Mouse (Mus musculus) hematopoietic stem cell, adult 5-6 weeks (primary cell): ENCODE results near the gene Kpna6. TPM values are rescaled to one million over a fixed set of nuclear protein-coding genes. Genes with fewer than 3 reads are reported as not detected.
A peak's percentile ranks its signal among the peaks of the same experiment; 100 is the strongest.
"Not testable (repeated sequence)": the region's sequence is repeated elsewhere in the genome, so short reads cannot be mapped to it uniquely, and the experiment has no call there.

Experiments used
- ATAC-seq, 2 experiments: fragments of 125-278 bp in 1 of 2; replicated peaks in 1 of 2; 2 replicates each; pipeline ENCODE4 v1.8.0; 2016 to 2017; ENCODE audit warnings: inconsistent platforms in 2 of 2, mild to moderate bottlenecking in 2 of 2, moderate number of reproducible peaks in 2 of 2, low read depth in 1 of 2, moderate TSS enrichment in 1 of 2; ENCODE audit not compliant: low FRiP score in 2 of 2, poor library complexity in 2 of 2, severe bottlenecking in 2 of 2, insufficient read depth in 1 of 2, low TSS enrichment in 1 of 2
- total RNA-seq: library from RNA; stranded (forward); fragments of 172-1452, 232-1000 nt; gene quantifications from 2 replicates; pipeline ENCODE4 v1.2.3, GENCODE M21; 2017

The Kpna6 gene
- 16.0 and 22.8 TPM in 2 replicates for total RNA-seq

DNA sequence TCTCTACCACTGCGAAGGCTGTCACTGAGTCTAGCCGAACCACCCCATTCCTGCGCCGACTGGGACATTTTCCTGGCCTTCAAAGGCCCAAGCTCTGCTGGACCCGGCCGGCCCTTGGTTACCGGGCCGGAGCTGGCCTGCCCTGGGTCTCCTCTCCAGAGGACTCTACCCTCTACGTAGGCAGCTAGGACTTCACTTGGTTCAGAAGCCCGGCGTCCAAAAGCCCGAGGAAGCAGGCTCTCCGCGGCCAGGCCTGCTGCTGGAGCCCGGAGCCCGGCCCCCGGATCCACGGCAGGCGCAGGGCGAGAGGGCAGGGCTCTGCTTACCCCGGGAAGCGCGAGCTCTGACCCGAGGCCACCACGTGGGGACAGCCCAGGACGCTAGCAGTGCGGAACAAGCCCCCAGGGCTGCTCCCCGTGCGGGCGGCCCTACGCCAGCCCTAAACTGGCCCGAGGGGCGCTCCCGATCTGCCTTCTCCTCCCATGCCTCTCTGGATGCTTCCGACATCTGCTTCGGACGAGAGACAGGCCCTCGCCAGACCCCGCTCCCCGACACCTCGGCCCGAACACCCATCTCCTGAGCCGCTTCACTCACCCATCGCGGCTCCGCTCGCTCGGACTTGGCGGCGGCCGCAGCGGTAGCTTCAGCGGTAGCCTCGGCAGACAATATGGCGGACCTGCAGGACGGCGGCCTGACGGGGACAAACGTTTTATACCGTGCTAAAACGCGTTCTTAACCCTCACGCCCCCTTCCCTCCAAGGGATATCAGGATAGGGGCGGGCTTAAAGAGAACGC lies at the start of gene Kpna6:
TSS of gene Kpna6 (minus strand) at position 685 of the 795 bp plus-strand sequence.
- ATAC-seq: peak; percentile 91 to 96

DNA sequence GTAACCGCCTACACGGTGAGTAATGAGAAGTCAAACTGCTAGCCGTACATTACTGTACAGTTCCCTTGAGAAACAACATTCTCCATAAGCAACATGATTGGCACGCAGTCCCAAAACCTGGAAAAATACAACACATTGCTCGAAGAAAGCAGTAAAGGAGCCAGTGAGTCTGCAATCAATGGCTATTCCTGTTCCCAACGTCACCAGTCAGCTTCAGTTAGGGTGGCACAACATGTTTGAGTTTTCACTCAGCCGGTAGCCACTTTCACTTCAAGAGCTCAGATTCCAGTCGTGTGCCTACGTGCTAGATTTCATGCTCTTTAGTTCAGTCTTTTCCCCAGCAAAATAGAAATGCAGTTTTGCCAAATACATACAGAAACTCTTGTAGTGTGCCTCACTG lies 43.7 kb upstream of the Kpna6 start:
- ATAC-seq: no peak

DNA sequence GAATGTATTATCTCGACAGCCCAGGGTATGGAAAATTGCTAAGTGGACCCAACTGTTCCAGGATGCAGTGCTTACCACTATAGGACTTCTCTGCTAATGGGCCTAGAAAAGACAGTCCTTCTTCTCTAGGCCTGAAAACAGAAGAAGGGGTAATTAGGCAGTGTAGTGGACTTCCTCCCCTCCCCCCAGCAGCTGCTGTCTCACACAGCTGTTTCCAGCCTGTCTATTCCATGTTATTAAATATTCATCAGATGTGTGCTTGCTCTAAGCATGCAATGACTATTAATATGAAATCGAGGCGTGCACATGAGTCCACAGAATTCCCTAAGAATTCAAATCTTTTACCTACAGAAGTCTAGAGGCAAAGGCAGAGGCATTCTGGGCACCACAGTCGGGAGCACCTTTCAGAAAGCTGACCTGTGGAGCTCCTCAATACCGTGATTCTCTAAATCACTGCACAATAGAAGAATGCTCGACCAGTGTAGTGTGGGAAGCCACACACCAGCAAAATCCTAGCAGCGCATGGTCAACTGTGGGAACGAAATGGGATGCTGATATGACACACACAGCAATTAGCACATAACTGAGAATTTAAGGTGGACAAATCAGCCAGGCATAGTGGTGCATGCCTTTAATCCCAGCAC lies 37.0 kb upstream of the Kpna6 start:
- ATAC-seq: no peak

DNA sequence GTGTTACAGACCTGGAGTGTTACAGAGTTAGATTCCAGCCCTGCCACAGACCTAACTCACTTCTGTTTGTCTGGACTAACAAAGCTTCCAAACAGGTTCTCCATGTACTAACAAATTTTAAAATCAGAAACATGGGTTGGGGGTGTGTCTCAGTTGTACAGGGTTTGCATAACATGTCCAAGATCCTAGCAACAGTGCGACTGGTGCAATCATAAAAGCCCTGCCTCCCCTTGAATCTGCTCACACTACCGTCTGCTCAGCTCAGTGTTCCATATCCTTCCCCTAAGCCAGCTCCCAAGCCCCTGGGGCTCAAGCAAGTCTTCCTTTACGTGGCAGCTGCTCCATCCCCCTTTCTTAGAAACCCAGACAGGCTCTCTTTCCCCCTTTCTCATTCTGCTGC lies 34.2 kb upstream of the Kpna6 start:
- no peak for ATAC-seq

DNA sequence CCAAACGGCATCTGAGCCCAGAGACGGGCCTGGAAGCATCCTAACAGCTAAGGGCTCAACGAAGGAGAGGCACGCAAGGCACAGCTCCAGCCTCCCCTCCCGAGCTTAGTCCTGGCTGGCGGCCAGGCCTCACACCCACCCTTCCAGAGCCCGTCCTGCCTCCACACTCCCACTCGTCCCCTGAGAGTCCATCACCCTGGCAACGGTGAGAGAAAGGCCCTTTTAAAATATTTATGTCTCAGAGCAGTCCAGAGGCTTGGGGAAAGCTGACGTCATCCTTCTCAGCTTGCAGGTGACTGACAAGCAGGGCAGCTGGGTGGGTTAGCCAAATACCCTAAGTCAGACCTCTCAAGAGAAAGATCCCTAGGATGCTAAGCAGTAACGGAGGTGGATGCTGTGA lies 29.9 kb upstream of the Kpna6 start:
- no peak for ATAC-seq

DNA sequence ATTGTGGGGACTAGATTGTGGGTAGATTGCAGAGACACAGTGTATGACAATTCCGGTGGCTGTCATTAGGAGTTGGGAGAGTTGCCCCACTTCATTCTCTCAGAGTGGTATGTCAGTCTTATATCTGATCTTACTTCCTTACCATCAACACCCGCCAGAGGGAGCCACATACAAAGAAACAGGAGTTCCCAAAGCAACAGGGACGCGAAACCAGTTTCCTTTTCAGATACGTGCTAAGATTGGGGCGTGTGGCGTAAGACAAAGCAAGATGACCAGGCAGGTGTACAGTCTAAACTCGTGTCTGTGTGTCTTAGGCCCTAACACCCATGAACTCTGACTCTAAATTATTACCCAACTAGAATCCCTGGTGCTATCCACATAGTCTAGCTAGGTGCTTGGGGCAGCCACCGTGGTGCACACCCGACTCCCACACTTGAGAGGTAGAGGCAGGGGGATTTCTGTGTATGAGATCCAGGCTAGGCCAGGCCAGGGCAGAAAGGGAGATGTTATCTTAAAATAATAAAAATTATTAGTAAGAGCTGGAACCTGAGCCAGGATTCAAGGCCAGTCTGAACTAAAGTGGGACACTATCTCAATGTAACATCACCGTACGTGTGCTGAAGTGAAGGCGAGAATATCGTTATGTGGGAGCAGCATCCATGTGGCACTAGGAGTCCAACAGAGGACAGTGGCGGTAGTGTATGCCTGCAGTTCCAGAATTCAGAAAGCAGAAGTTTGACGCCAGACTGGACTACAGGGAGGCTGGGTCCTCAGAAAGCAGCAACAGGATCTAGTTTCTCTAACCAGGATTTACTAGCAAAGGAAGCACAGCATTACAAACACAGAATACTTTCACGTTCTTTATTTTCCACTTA lies 29.2 kb upstream of the Kpna6 start:
- ATAC-seq: peak; percentile 69 to 83

DNA sequence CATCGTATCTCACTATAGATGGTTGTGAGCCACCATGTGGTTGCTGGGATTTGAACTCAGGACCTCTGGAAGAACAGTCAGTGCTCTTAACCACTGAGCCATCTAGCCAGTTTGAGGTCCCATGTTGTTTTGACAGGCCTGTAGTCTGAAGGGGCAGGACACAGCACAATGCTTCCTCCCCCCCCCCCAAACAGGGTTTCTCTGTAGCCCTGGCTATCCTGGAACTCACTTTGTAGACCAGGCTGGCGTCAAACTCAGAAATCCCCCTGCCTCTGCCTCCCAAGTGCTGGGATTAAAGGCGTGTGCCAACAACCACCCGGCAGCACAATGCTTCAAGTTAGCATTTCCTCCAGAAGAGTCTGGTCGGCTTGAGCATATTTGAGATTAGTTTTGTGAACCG lies 28.1 kb upstream of the Kpna6 start:
- ATAC-seq: not testable (repeated sequence)

DNA sequence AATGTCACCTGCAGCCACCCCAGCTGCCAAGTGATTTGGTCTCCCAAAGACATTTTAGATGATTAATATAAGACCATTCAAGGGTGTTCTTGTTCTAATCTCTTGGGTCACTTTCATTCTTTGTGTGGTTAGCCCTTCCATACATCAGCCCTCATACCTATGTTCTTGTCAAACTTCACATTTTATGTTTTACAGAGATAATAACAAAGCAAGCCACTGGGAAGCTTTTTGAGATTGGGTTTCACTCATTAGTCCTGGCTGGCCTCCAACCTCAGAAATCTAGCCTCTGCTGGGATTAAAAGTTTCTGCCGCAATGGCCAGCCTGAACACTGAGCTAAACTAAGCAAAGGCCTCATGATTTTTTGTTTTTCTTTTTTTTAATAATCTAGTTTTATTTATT lies 27.6 kb upstream of the Kpna6 start:
- ATAC-seq: no peak

DNA sequence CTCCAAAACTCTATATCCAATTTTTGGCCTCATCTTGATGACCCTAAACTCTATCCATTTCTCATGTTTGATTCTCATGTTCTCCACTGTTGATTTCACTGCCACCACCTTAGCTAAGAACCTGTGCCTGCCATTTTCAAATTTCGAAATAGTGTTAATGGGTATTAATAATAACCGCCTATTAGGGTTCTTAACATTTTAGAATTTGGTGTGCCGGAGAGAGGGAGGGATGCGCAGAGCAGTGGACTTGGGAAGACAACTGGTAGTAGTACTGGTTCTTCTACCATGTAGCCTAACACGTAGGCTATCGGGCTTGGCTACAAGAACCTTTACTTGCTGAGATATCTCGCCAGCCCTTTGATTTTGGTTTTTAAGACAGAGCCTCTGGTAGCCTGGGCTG lies 24.6 kb upstream of the Kpna6 start:
- ATAC-seq: no peak

DNA sequence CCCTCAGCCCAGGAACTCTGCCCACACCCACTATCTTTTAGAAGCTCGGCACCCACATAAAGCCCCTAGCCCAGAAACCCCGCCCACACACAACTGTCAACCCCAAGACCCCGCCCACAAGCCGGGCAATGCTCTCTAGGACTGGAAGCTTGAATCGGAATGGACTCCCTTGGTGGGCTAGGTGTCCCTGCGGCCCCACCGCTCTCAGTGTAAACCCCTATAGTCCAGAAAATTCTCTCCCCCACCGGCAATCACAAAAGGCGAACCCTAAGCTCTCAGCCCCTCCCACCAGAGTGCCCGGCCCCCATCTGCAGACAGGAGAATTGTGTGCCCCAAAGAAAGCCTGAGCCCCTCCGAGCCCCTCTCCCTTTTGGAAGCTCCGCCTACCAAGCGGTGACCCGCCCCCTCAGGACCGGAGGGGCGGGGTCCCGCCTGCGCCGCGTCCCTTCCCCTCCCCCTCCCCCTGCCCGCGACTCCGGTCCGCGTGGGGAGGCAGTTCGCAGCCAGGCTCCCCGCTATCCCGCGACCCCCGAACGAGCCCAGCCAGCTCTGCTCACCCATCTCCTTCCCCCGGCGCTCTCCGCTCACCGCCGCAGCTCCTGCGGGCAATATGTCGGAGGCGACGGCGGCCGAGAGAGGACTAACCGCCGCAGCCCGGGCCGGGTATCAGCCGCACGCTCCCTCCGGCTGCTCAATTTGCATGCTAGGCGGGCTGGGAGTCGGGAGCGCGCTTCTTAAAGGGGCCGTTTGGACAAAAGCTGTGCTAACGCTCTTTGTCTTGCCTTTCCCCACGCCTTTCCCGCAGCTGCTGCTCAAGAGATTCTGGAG lies 23.8 kb upstream of the Kpna6 start, which contains the start of gene Tmem39b:
TSS of gene Tmem39b (minus strand) at position 681 of the 828 bp plus-strand sequence.
- ATAC-seq: peak; percentile 74

DNA sequence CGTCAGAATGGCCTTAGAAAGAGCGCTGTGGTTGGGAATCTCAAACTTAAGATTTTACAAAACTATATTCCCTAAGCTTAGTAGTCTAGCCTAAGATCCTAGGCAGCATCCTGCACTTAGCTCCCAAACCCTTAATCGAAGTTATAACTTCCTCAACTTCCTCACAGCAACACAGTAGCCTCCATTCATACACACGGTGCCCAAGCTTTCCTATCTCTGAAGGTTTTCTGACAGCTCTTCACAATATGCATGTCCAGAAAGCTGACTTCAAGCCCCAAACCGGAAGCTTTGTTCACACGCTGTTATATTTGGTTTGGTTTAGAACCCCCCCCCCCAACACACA lies 23.2 kb upstream of the Kpna6 start:
- peak in 1 of 2 experiments; percentile 8; a peak in 1 of 4 replicates for ATAC-seq

DNA sequence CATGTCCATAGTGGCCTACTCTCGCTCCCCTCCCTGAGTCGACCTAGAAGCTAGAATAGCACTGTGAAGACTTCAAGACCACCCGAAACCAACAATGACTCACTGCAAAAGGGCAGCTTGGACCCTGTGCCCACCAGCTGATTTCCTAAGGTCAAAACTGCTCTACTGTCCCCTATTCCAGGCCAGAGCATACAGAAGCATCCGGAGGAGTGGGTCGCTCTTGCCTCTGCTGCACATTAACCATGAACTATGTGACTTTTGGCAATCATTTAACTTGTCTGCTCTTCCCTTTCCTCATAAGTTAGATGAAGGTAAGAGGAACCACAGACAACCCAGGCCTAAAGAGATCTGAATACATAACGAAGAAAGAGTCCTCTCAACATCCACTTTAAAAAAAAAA lies 12.0 kb upstream of the Kpna6 start:
- ATAC-seq: no peak

DNA sequence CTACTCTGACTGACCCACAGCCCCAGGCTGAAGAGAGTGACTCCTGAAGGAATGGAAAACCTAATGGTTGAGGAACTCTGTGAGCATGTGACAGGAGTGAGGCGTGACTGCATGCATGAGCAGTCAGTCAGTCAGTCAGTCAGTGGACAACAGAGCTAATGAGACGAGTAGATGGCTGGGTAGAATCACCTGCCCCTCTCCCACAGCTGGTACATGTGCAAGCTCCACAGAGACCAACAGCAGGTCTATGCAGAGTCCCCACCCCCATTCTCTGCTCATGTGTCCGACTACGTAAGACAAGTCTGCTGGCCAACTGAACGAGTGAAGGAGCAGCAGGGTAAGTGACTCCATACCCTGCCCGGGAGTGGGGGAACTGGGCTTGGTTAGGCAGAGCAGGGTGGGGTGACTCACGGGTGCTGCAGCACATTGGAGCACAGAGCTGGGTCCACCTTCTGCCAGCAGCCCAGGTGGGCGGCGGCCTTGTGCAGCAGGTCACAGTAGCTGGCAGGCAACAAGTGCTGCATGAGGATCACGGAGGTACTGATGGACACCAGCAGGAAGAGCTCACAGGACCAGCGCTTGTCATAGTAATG lies 11.4 kb upstream of the Kpna6 start:
- no peak for ATAC-seq

DNA sequence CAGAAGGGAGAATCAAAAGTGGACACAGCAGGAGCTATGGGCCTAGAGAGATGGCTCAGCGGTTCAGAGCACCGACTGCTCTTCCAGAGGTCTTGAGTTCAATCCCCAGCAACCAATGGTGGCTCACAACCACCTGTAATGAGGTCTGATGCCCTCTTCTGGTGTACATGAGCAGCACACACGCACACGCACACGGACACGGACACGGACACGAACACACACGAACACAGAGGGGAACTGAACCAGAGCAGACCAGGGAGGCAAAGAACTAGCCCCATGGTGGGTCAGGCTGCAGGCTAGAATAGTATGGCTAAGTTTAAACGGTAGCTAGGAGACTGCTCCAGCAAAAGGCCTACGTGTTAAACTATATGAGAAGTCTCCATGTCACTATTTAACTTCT lies 9.3 kb upstream of the Kpna6 start:
- ATAC-seq: no peak

DNA sequence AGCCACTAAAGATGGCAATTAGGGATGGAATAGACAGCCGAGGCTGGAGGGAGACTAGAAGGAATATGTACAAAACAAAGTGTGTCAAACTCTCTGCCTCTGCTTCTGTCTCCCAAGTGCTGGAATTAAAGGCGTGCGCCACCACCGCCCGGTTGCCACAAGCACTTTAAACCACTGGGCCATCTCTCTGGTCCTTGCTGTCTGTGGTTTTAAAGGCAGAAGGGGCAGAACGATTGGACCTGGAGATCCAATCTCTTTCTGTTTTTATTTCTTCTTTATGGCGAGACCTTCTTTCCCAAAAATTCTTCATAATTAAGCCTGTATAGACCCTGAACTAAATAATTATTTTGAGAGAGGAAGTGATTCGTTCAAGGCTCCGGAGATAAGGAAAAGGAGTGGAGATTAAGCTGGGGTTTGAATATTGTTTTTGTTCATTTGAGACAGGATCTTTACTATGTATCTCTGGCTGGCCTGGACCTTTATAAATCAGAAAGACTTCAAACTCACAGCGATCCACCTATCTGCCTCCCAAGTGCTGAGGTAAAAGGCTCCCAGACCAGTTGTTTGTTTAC lies 397 bp upstream of the Kpna6 start:
- ATAC-seq: peak in 1 of 2 experiments; percentile 12; a peak in 1 of 4 replicates

DNA sequence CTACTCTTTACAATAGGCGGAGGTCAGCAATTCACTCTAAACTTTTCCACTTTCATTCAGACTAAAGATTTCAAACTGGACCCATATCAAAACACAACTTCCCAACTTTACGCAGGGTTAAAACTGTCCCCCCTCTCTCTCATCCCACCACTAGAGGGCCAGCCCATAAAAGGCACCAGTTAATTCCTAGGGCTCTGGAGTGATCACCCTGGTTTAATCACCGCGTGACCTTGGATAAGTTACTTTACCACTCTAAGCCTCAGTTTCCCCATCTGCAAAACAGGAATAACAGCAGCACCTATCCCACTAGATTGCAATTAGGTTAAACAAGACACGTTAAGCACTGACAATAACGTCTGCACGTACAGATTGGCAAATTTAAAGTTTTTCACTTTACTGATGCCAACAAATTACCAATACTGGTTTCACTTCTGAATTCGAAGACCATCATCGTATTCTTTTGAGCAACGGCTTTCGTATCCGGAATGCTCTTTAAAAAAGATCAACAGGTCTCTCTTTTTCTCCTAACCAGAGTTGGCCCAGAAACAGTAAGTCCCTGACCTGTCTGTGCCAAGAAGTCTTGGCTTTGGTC lies 980 bp downstream of the Kpna6 start:
- ATAC-seq: peak; percentile 54 to 68; a peak in 3 of 4 replicates
